Mouse (Mus musculus): Measurements from ENCODE around the gene Snta1.

DNA sequence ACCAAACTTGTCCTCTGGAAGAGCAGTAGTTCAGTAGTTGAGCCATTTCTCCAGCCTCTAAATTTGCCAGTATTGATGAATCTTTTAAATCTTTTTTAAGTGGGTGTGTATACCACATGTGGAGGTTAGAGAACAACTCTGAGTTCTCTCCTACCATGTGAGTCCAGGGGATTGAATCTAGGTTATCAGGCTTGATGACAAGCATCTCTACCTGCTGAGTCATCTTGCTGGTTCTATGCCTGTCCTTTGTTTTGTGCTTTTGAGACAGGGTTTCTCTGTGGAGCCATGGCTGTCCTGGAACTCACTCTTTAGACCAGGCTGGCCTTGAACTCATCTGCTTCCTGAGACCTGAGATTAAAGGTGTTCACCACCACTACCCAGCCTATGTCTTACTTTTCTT, 40.7 kb upstream of the Snta1 start:
- TF ChIP-seq CTCF (IDR thresholded peaks at IDR 0.05; ENCODE audit: low read depth), result no peak
- TF ChIP-seq EP300 (IDR thresholded peaks at IDR 0.05; ENCODE audit: low read depth), result no peak

All from heart, postnatal 0 days (tissue).